Mouse (Mus musculus): ENCODE measurements around the gene Swsap1.

Swsap1 gene

GRCm38 (mm10) chr9:21968883-21969282 lies 13.3 kb downstream of the Swsap1 start:
- DNase-seq = no peak

- DNase-seq = no peak
Observed at GRCm38 (mm10) chr9:21969304-21969703, 13.7 kb downstream of the Swsap1 start.

- no peak for DNase-seq
Observed at GRCm38 (mm10) chr9:21976626-21977175, 21.1 kb downstream of the Swsap1 start.

- no peak for DNase-seq
Observed at GRCm38 (mm10) chr9:21977331-21977730, 21.8 kb downstream of the Swsap1 start.

GRCm38 (mm10) chr9:21977972-21978371 lies 22.4 kb downstream of the Swsap1 start:
- DNase-seq = peak; percentile 81

- DNase-seq = no peak
Observed at GRCm38 (mm10) chr9:21978398-21979128, 23.0 kb downstream of the Swsap1 start.

- no peak for DNase-seq
Observed at GRCm38 (mm10) chr9:21983911-21984310, 28.4 kb downstream of the Swsap1 start.

GRCm38 (mm10) chr9:21987592-21988342 lies 32.2 kb downstream of the Swsap1 start:
- DNase-seq = no peak

GRCm38 (mm10) chr9:21988421-21989101 lies 33.0 kb downstream of the Swsap1 start:
- peak; percentile 32 for DNase-seq

GRCm38 (mm10) chr9:21989230-21990110 lies 33.9 kb downstream of the Swsap1 start, which contains the start of gene Rgl3:
Rgl3 (minus strand) TSS chr9:21989446.
- peak; percentile 57 for DNase-seq

- no peak for DNase-seq
Observed at GRCm38 (mm10) chr9:21992227-21992626, 36.7 kb downstream of the Swsap1 start.

- no peak for DNase-seq
Observed at GRCm38 (mm10) chr9:21996178-21996867, 40.8 kb downstream of the Swsap1 start.

- DNase-seq = no peak
Observed at GRCm38 (mm10) chr9:22000296-22000695, 44.7 kb downstream of the Swsap1 start.

- no peak for DNase-seq
Observed at GRCm38 (mm10) chr9:22001633-22002032, 46.1 kb downstream of the Swsap1 start.

- peak; percentile 98 for DNase-seq
Observed at GRCm38 (mm10) chr9:22002194-22003162, 46.9 kb downstream of the Swsap1 start, which contains the start of the genes Ccdc151 and Prkcsh. Ccdc151 (minus strand) TSS chr9:22002634. Prkcsh (plus strand) TSS chr9:22002806.

- peak; percentile 65 for DNase-seq
Observed at GRCm38 (mm10) chr9:22003163-22003554, 47.6 kb downstream of the Swsap1 start.

GRCm38 (mm10) chr9:22004546-22004945 lies 49.0 kb downstream of the Swsap1 start:
- no peak for DNase-seq
